Comparison of ENCODE assay signal across 18 mouse cellular contexts in genomic region chr14:47958171-47958570, GRCm38 (mm10).
A peak's percentile ranks its signal among the peaks of the same experiment; 100 is the strongest.
DNase-seq lines count a peak whose midpoint lies in the region; ATAC-seq and TF ChIP-seq lines count a peak whose summit lies in the region.
"Had no signal": no experiment of that assay in that cellular context is flagged by ENCODE, and none has a peak within 500 bp of the region (broad histone marks: within the 10 kb centered on the region; RNA-seq: fewer than 3 reads in every experiment).

No protein-coding gene starts in this region.

- WGBS in embryonic facial prominence, embryonic 14.5 days: 77% methylated on average over 9 of the region's 9 CpGs
- WGBS in embryonic facial prominence, embryonic 10.5 days: 88% methylated on average over 9 of the region's 9 CpGs
- WGBS in kidney, adult 2 months: 76% methylated on average over 9 of the region's 9 CpGs
- 67% methylated on average over 9 of the region's 9 CpGs for WGBS in heart, postnatal 0 days
- WGBS in small intestine, adult 2 months: 76% methylated on average over 9 of the region's 9 CpGs

- no peaks in the 10 kb centered on the region for H3K36me3 ChIP-seq in embryonic facial prominence, embryonic 14.5 days (ENCODE audit: control insufficient read depth, insufficient read depth, low read length)
- H3K36me3 ChIP-seq in embryonic facial prominence, embryonic 10.5 days (replicated peaks): no peaks in the 10 kb centered on the region
- no peaks in the 10 kb centered on the region for H3K36me3 ChIP-seq in kidney, adult 2 months (ENCODE audit: control insufficient read depth, insufficient read depth, low read length)
- no peaks in the 10 kb centered on the region for H3K36me3 ChIP-seq in heart, postnatal 0 days (replicated peaks; ENCODE audit: control insufficient read depth, insufficient read depth, low read length)
- no peaks in the 10 kb centered on the region for H3K36me3 ChIP-seq in small intestine, adult 2 months (ENCODE audit: control insufficient read depth, insufficient read depth, low read length)
- H3K36me3 ChIP-seq: forebrain, embryonic 15.5 days; heart, embryonic 13.5 days; hindbrain, embryonic 15.5 days; limb, embryonic 15.5 days; neural tube, embryonic 13.5 days had no signal

- ATAC-seq in embryonic facial prominence, embryonic 14.5 days (ENCODE audit: low read depth): no peak
- no peak for ATAC-seq in heart, postnatal 0 days (ENCODE audit: insufficient read depth, low read depth)
- ATAC-seq: forebrain, embryonic 15.5 days had no signal

- no peaks in the 10 kb centered on the region for H3K4me1 ChIP-seq in embryonic facial prominence, embryonic 14.5 days (ENCODE audit: control insufficient read depth, insufficient read depth, low read length)
- H3K4me1 ChIP-seq in embryonic facial prominence, embryonic 10.5 days: no peaks in the 10 kb centered on the region
- H3K4me1 ChIP-seq in kidney, adult 2 months (ENCODE audit: control insufficient read depth, insufficient read depth, low read length): no peaks in the 10 kb centered on the region
- H3K4me1 ChIP-seq in heart, postnatal 0 days (ENCODE audit: control insufficient read depth, insufficient read depth): no peaks in the 10 kb centered on the region
- no peaks in the 10 kb centered on the region for H3K4me1 ChIP-seq in small intestine, adult 2 months (ENCODE audit: control insufficient read depth, insufficient read depth, insufficient read length, low read length)
- H3K4me1 ChIP-seq: heart, embryonic 13.5 days; hindbrain, embryonic 15.5 days had no signal

- H3K27me3 ChIP-seq in embryonic facial prominence, embryonic 14.5 days (replicated peaks; ENCODE audit: control insufficient read depth, insufficient read depth, low read length): no peaks in the 10 kb centered on the region
- H3K27me3 ChIP-seq in embryonic facial prominence, embryonic 10.5 days (replicated peaks; ENCODE audit: low read depth, poor library complexity, severe bottlenecking): no peaks in the 10 kb centered on the region
- H3K27me3 ChIP-seq in kidney, adult 2 months (replicated peaks; ENCODE audit: control insufficient read depth, insufficient read depth, low read length): no peaks in the 10 kb centered on the region
- no peaks in the 10 kb centered on the region for H3K27me3 ChIP-seq in heart, postnatal 0 days (ENCODE audit: control insufficient read depth, insufficient read depth, low read length)
- no peaks in the 10 kb centered on the region for H3K27me3 ChIP-seq in small intestine, adult 2 months (ENCODE audit: control insufficient read depth, insufficient read depth, low read length)
- H3K27me3 ChIP-seq: forebrain, embryonic 15.5 days; heart, embryonic 13.5 days; hindbrain, embryonic 15.5 days; limb, embryonic 15.5 days; neural tube, embryonic 13.5 days had no signal

- TF ChIP-seq POLR2A in kidney, adult 2 months (IDR thresholded peaks at IDR 0.05; ENCODE audit: low read depth, low read length): no peak
- no peak for TF ChIP-seq POLR2A in small intestine, adult 2 months (IDR thresholded peaks at IDR 0.05; ENCODE audit: low read depth, low read length)

- no peak for TF ChIP-seq CTCF in kidney, adult 2 months (conservative IDR thresholded peaks at IDR 0.05; ENCODE audit: insufficient read depth, insufficient read length, low read depth, low read length)
- TF ChIP-seq CTCF in heart, postnatal 0 days (IDR thresholded peaks at IDR 0.05; ENCODE audit: low read depth): no peak
- no peak for TF ChIP-seq CTCF in small intestine, adult 2 months (IDR thresholded peaks at IDR 0.05; ENCODE audit: extremely low read depth, insufficient read length, insufficient replicate concordance, low read depth, low read length)

- DNase-seq in embryonic facial prominence, embryonic 14.5 days (ENCODE audit: low spot score): peak; percentile 20
- no peak for DNase-seq in embryonic facial prominence, embryonic 10.5 days (ENCODE audit: low spot score)
- DNase-seq in kidney, adult 2 months: peak; percentile 25
- DNase-seq in kidney, adult 18-20 months: no peak
- DNase-seq in heart, postnatal 0 days (ENCODE audit: low spot score): peak; percentile 8
- no peak for DNase-seq in cerebellum, adult 9-10 months
- DNase-seq in ovary, postnatal 10 days (ENCODE audit: low spot score): no peak
- DNase-seq: adrenal gland, postnatal 25 days; kidney, postnatal 10 days; layer of hippocampus, postnatal 36 days; retina, postnatal 1 day; thymus, postnatal 36 days had no signal

- no peak overlapping the region for H3K9ac ChIP-seq in embryonic facial prominence, embryonic 14.5 days (ENCODE audit: low read depth, low read length)
- no peak overlapping the region for H3K9ac ChIP-seq in heart, postnatal 0 days (replicated peaks; ENCODE audit: low read depth, low read length)
- H3K9ac ChIP-seq: forebrain, embryonic 15.5 days; heart, embryonic 13.5 days; hindbrain, embryonic 15.5 days; limb, embryonic 15.5 days; neural tube, embryonic 13.5 days had no signal

- H3K9me3 ChIP-seq in embryonic facial prominence, embryonic 14.5 days (ENCODE audit: control insufficient read depth, low read length): no peaks in the 10 kb centered on the region
- H3K9me3 ChIP-seq in embryonic facial prominence, embryonic 10.5 days: no peaks in the 10 kb centered on the region
- H3K9me3 ChIP-seq in heart, postnatal 0 days (replicated peaks; ENCODE audit: control insufficient read depth, low read length): no peaks in the 10 kb centered on the region
- H3K9me3 ChIP-seq: forebrain, embryonic 15.5 days; heart, embryonic 13.5 days; hindbrain, embryonic 15.5 days; limb, embryonic 15.5 days; neural tube, embryonic 13.5 days had no signal

- no peak overlapping the region for H3K4me2 ChIP-seq in embryonic facial prominence, embryonic 14.5 days (ENCODE audit: low read depth, low read length)
- no peak overlapping the region for H3K4me2 ChIP-seq in heart, postnatal 0 days (ENCODE audit: low read depth, low read length)
- H3K4me2 ChIP-seq: forebrain, embryonic 15.5 days; heart, embryonic 13.5 days; hindbrain, embryonic 15.5 days; limb, embryonic 15.5 days; neural tube, embryonic 13.5 days had no signal

- no peak overlapping the region for H3K27ac ChIP-seq in embryonic facial prominence, embryonic 14.5 days (replicated peaks; ENCODE audit: low read depth, low read length)
- no peak overlapping the region for H3K27ac ChIP-seq in embryonic facial prominence, embryonic 10.5 days (replicated peaks)
- no peak overlapping the region for H3K27ac ChIP-seq in kidney, adult 2 months (ENCODE audit: insufficient read depth, low read depth, low read length)
- no peak overlapping the region for H3K27ac ChIP-seq in heart, postnatal 0 days (ENCODE audit: low read depth)
- H3K27ac ChIP-seq in small intestine, adult 2 months (ENCODE audit: insufficient read depth, low read depth, low read length): peak overlapping the region; percentile 15; the same call in 1 of the 2 replicates
- H3K27ac ChIP-seq: forebrain, embryonic 15.5 days; heart, embryonic 13.5 days; hindbrain, embryonic 15.5 days; limb, embryonic 15.5 days; neural tube, embryonic 13.5 days had no signal

- TF ChIP-seq EP300 in heart, postnatal 0 days (IDR thresholded peaks at IDR 0.05; ENCODE audit: low read depth): 0 out of 2 replicates have a peak, but pooled peaks have one; percentile 46

- H3K4me3 ChIP-seq in embryonic facial prominence, embryonic 14.5 days (ENCODE audit: low read depth, low read length): no peak overlapping the region
- no peak overlapping the region for H3K4me3 ChIP-seq in embryonic facial prominence, embryonic 10.5 days
- H3K4me3 ChIP-seq in kidney, adult 2 months (ENCODE audit: insufficient read depth, low read depth, low read length): no peak overlapping the region
- no peak overlapping the region for H3K4me3 ChIP-seq in heart, postnatal 0 days (ENCODE audit: low read depth, low read length)
- H3K4me3 ChIP-seq in small intestine, adult 2 months (ENCODE audit: low read depth, low read length): no peak overlapping the region
- H3K4me3 ChIP-seq: forebrain, embryonic 15.5 days; heart, embryonic 13.5 days; hindbrain, embryonic 15.5 days; limb, embryonic 15.5 days; neural tube, embryonic 13.5 days had no signal

Comparison
In these comparisons a context has a peak if more than half of its experiments do, and no peak if none do; other contexts are left out.
1. DNase-seq: peak in embryonic facial prominence, embryonic 14.5 days (single experiment), kidney, adult 2 months (single experiment) and heart, postnatal 0 days (single experiment); none in embryonic facial prominence, embryonic 10.5 days (single experiment), kidney, adult 18-20 months (single experiment), cerebellum, adult 9-10 months (single experiment) and ovary, postnatal 10 days (single experiment).